Mouse (Mus musculus) mature B cell (primary cell): ENCODE data around the gene Cmss1.

ENCODE experiments used
- in situ Hi-C: fragments of 300-500 bp; cut with MboI; formaldehyde crosslinking; loops from 2 replicates; pipeline ENCODE4 v1.14.3; 2019

Gene Cmss1

GRCm38 (mm10) chr16:57525046-57525445 is 81.6 kb downstream of the Cmss1 start:
- in situ Hi-C loops: no loop called here

DNA sequence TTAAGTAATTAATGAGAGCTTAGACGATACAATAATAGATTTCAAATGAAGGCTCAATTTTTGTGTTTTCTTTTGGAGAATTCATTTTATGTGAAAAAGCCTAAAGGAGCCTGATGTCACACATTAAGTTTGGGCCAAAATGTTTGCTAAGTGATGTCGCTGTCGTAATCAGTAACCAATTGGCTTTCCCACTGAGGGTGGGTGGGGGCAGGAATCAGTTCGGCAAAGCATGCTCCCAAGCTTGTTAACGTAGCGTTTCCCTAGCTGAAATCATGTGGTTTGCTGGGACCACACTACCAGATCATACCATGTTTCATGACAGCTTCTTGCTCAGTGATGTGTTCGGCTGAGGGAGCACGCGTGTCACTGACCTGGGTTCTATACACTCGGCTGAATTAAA is 91.0 kb downstream of the Cmss1 start:
- in situ Hi-C loops: no loop called here

DNA sequence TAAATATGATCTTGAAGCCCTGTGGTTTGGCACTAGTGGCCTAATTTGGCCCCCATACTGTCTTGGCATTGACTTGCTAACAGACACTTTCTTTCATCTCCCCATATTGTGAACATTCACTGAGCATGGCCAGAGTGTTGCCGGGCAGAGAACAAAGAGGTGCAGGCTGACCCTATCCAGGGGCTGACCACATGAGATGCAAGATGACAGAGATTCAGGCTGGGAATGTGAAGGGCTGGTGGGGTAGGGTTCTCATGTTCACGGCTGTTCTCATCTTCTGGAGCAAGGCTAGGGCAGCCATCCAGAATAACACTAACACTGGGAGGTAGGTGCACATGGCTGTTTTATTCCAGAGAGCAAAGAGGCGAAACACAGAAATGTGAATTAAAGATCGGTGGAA is 92.3 kb downstream of the Cmss1 start:
- in situ Hi-C loops: no loop called here

GRCm38 (mm10) chr16:57513562-57513961 is 93.1 kb downstream of the Cmss1 start:
- in situ Hi-C loops: no loop called here

- in situ Hi-C loops: no loop called here
Measured at GRCm38 (mm10) chr16:57509099-57509498, 97.6 kb downstream of the Cmss1 start.

DNA sequence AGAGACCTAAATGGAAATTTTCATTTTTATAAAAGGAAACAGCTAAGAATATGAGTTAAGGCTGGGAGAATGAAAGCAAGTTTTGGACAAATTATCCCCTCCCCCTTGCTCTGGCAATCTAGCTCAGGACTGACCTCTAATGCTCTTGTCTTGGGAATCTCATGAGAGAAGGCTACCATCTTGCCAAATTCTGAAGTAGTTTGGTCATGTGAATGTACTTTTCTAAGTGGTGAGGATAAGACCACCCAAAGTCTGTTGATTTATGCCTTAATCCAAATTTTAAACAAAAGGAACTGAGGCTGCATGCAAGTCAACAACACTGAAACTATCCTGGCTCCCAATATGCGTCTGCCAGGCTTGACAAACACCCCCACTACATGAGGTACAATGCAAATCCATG is 98.3 kb downstream of the Cmss1 start:
- in situ Hi-C loops: no loop called here

DNA sequence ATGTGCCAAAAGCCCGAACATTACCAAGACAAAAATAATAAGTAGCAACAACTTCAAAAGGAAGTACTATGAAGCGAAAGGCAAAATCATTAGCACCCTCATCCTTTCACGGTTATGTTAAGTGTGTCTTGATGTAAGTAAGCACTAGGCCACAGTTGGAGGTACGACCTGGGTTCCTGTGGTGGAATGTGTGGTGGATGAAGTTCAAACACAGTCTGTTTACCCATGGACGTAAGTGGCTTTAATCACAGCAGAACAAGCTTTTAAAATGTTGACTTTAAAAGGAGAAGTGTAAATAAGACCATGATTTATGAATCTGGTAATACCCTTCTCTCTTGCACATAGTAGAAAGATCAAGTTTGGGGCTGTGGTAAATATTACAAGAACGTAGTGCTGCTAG is 100.5 kb downstream of the Cmss1 start:
- in situ Hi-C loops: no loop called here

GRCm38 (mm10) chr16:57504728-57505127 is 101.9 kb downstream of the Cmss1 start:
- in situ Hi-C loops: no loop called here

GRCm38 (mm10) chr16:57502761-57503160 is 103.9 kb downstream of the Cmss1 start:
- in situ Hi-C loops: no loop called here

- in situ Hi-C loops: no loop called here
Measured at GRCm38 (mm10) chr16:57502230-57502629, 104.4 kb downstream of the Cmss1 start.

GRCm38 (mm10) chr16:57500851-57501250 is 105.8 kb downstream of the Cmss1 start:
- in situ Hi-C loops: no loop called here

- in situ Hi-C loops: no loop called here
Measured at GRCm38 (mm10) chr16:57496437-57497173, 110.1 kb downstream of the Cmss1 start.

DNA sequence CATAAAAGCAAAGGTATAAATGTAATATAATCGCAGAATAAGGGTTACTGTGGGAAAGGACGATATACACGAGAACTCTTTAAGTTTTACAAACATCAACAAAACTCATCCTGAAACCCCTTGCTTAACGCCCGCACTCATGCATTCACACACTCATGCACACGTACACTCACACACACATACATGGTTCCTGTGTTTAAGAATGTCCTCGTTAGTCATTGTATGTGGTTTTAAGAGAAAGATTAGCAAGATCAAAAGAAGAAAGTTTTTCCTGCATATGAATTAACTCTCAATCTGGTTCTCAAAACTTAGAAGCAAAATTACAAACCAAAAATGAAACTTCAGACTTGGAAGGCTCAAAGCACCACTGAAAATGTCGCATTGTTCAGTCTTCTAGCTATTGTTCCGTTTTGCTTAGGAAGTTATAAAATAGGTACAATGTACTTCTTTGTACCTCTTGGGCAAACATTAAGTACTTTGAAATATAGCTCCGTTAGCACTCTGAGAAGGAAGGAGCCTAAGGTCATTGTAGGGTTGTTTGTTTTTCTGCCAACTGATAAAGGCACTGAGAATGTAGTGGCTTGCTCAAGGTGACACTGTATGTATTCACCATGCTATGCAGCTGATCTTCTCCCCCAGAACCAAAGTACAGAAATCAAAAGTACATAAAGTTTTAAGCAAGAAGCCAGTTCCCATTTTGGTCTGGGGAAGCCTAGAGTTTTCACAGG is 111.0 kb downstream of the Cmss1 start:
- in situ Hi-C loops: no loop called here

- in situ Hi-C loops: no loop called here
Measured at GRCm38 (mm10) chr16:57491853-57492252, 114.8 kb downstream of the Cmss1 start.

DNA sequence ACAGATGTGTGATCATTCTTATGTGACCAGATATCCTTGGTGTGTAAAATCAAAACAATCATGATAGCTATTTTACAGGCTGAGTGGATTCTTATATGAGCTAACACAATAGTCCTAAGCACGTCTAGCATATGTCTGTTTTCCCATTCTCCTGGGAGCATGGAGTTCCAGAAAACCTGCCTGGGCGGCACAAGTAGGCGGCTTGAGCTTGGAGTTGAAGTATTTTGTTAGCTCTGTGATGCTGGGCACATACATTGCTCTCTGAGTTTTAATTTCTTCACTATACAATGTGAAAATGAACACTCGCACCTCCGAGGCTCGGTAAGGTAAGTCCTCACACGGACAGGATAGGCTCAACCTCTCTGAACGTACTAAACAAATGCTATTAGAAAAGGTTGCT is 116.0 kb downstream of the Cmss1 start:
- in situ Hi-C loops: no loop called here

DNA sequence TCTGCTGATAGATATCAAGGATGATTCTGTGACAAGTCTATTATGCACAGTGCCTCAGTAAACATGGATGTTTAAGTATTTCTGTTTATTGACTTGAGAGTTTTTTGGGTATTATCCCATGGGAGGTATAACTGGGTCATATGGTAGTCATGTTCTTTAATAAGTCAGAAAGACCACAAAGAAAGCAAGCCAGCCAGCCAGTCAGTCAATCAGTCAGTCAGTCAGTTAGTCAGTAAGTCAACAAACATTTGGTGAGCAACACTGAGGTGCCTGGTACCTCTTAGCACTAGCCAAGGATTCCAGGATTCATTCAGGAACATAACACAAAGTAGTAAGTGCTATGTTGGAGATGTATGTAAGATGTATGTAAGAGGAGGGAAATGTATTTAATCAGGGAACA is 118.0 kb downstream of the Cmss1 start:
- in situ Hi-C loops: no loop called here

DNA sequence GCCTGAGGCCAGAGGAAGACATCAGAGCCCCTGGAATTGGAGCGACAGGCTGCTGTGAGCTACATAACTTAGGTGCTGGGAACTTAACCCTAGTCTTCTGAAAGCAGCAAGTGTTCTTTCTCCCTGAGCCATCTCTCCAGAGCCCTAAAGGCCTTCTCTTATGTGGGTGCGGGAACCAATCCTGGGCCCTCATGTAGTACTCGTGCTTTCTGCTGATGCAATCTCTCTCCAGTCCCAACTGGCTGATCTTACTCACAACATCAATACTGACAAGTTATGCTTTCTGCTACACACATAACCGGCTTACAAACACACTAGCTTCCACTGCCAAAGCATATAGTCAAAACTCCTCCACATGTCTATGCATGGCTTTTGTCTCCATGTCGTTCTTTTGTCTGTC is 120.4 kb downstream of the Cmss1 start:
- in situ Hi-C loops: no loop called here

DNA sequence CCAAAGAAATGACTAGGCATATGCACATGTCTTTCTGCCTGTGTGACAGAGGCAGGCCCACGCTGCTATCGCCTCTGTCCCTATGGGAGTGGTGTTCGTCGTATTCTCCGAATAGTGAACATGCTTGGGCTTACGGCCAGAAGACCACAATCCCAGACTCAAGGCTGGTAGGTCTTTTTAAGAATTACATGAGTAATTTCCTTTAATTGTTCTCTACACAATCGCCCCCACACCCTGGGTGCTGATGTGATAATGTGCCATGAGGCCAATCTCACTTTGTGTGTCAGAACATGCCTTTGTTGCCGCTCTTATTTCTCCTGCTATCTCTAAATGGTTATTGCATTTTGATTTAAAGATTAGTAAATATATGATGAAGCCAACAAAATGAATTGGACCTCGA is 121.4 kb downstream of the Cmss1 start:
- in situ Hi-C loops: no loop called here

DNA sequence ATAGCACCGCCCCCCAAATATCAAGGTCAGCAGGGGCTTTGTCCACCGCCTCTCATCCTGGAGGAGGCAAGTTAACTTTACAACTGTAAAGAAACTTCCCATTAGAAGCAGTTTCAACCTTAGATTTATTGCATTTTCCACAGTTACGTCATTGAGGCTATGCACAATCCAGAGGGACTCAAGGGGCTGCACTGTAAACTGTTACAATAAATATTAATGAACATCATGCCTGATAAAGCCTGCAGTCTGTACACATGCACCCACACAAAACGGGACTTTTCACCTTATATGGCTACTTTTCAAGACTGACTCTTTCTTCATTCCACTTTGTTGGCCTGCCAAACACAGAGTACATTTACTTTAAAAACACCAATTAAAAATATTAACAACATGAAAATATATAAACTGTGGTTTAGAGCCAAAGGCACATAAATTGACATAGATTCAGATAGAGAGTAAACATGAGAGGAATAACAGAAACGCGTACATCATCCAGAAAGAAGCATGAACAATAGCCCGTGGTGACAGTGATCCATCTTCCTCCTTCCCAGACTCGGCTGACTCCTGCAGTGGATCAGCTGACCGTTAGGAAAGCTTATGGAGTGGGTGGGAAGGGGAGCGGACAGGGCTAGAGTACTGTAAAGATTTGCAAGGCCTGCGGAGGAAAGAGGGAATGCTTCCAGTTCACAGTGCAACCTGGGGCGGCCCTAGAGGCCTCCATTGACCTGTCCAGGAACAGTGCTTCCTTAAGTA is 122.4 kb downstream of the Cmss1 start:
- in situ Hi-C loops: no loop called here

- in situ Hi-C loops: no loop called here
Measured at GRCm38 (mm10) chr16:57483503-57483902, 123.2 kb downstream of the Cmss1 start.

DNA sequence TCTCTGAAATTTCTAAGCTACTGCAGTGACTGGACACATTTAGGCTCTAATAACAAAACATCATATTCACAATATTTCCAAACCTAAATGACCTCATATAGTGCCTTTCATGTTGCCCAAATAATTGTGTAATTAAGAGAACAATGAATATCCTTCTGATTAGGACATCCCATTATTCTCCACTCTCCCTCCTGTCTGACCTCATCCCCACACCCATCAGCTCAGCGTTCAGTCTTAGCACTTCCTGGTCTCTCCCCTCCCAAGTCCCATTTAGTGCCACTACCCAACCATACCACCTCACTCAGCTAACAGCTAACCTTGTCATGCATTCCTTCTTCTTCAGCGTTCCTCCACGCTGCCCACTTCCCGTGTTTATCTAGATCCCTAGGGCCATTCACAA is 123.8 kb downstream of the Cmss1 start:
- in situ Hi-C loops: no loop called here

DNA sequence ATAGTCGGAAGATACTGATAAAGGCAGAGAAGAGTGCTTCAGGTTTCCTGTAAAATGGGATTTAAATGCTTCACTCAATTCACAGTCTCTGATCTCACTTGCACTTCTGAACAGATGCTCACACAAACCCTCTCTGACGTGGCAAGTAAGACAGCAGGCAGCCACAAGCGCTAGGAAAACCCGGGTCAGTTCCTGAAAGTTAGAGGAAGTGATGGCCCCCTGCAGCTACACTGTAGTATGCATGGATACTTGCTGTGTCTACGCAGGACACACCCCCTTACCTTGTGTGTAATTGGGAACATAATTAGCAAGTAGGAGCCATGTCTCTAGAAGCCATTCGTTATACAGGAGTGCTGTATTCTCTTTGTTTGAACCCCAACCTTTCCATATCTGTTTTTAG is 124.4 kb downstream of the Cmss1 start:
- in situ Hi-C loops: no loop called here

DNA sequence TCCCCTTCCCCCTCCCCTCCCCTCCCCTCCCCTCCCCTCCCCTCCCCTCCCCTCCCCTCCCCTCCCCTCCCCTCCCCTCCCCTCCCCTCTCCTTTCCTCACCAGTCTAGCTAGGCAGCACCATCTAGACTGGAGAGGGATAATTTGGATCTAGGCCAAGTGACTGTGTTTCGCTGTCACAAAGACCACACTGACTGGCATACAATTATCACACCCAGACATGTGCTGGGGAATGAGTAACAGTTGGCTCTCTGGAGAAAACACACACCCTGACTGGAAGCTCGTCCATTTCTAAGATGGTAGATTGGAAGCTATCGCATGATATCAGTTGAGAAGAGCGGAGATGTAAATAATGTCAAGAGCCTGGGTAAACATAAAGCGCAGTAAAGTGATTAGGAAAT is 126.9 kb downstream of the Cmss1 start:
- in situ Hi-C loops: no loop called here
